Mouse (Mus musculus) heart, postnatal 10 days (tissue): ENCODE data around the gene Spag5. TPM values are rescaled to one million over a fixed set of nuclear protein-coding genes. Genes with fewer than 3 reads are reported as not detected.

Experiments
- DNase-seq, 2 experiments: peaks; one replicate each; pipeline ENCODE4 v3.0.0; 2021
- intact Hi-C: fragments of 180-260 bp; cut with DNase I; formaldehyde crosslinking; loops from one replicate; pipeline ENCODE4 v1.15.1; 2025
- total RNA-seq, 2 experiments: library from RNA; stranded (reverse); gene quantifications; 2 replicates each; pipeline ENCODE4 v1.2.3; 2021

The Spag5 gene
- total RNA-seq, 2 experiments from 2014 or later: 8.8 to 9.5 TPM

- intact Hi-C loops: loop anchor here (1.0 to 5.0 kb wide), 2 partner anchors 70 to 85 kb away; no protein-coding TSS in a partner anchor
- DNase-seq: peak; percentile 68 to 82
Observed at GRCm38 (mm10) chr11:78347070-78347754, 45.9 kb downstream of the Spag5 start.

GRCm38 (mm10) chr11:78347908-78348307 lies 46.6 kb downstream of the Spag5 start:
- DNase-seq: no peak
- intact Hi-C loops: loop anchor here (1.0 to 5.0 kb wide), 2 partner anchors 71 to 86 kb away; no protein-coding TSS in a partner anchor

- intact Hi-C loops: loop anchor here (5.0 kb wide), 1 partner anchor 71 kb away; no protein-coding TSS in a partner anchor
- no peak for DNase-seq
Observed at GRCm38 (mm10) chr11:78348474-78348873, 47.1 kb downstream of the Spag5 start.

GRCm38 (mm10) chr11:78349441-78350358 lies 48.4 kb downstream of the Spag5 start:
- intact Hi-C loops: loop anchor here (5.0 kb wide), 1 partner anchor 72 kb away; no protein-coding TSS in a partner anchor
- DNase-seq: no peak

GRCm38 (mm10) chr11:78353081-78353480 lies 51.8 kb downstream of the Spag5 start:
- DNase-seq: no peak
- intact Hi-C loops: no loop called here

- intact Hi-C loops: loop anchor here (5.0 kb wide), 1 partner anchor 97 kb away; no protein-coding TSS in a partner anchor
Observed at GRCm38 (mm10) chr11:78354905-78355304, 53.6 kb downstream of the Spag5 start.

GRCm38 (mm10) chr11:78355471-78356238 lies 54.3 kb downstream of the Spag5 start:
- peak; percentile 44 to 76 for DNase-seq
- intact Hi-C loops: loop anchor here (5.0 kb wide), 1 partner anchor 97 kb away; no protein-coding TSS in a partner anchor

More at GRCm38 (mm10) chr11:78354905-78355304, 53.6 kb downstream of the Spag5 start:
- no peak for DNase-seq

GRCm38 (mm10) chr11:78358330-78359007 lies 57.1 kb downstream of the Spag5 start:
- no peak for DNase-seq
- intact Hi-C loops: loop anchor here (5.0 kb wide), 1 partner anchor 94 kb away; no protein-coding TSS in a partner anchor

GRCm38 (mm10) chr11:78360125-78360788 lies 58.9 kb downstream of the Spag5 start:
- intact Hi-C loops: loop anchor here (1.0 kb wide), 1 partner anchor 37 kb away; no protein-coding TSS in a partner anchor
- DNase-seq: peak; percentile 73 to 82

- intact Hi-C loops: loop anchor here (1.0 kb wide), 1 partner anchor 37 kb away; no protein-coding TSS in a partner anchor
Observed at GRCm38 (mm10) chr11:78360789-78361131, 59.4 kb downstream of the Spag5 start.

GRCm38 (mm10) chr11:78363309-78364007 lies 62.1 kb downstream of the Spag5 start:
- intact Hi-C loops: no loop called here
- DNase-seq: no peak

More at GRCm38 (mm10) chr11:78360789-78361131, 59.4 kb downstream of the Spag5 start:
- no peak for DNase-seq

- no peak for DNase-seq
- intact Hi-C loops: no loop called here
Observed at GRCm38 (mm10) chr11:78364103-78364502, 62.8 kb downstream of the Spag5 start.

- DNase-seq: no peak
- intact Hi-C loops: no loop called here
Observed at GRCm38 (mm10) chr11:78367456-78368225, 66.3 kb downstream of the Spag5 start.

- no peak for DNase-seq
- intact Hi-C loops: no loop called here
Observed at GRCm38 (mm10) chr11:78370389-78370788, 69.1 kb downstream of the Spag5 start.

GRCm38 (mm10) chr11:78371711-78372110 lies 70.4 kb downstream of the Spag5 start:
- intact Hi-C loops: no loop called here
- DNase-seq: no peak
